Mouse (Mus musculus): ENCODE measurements at regions not wholly inside any gene's neighbourhood (a gene's known extent, or its start where the extent isn't known, plus 50 kb on each side); places are given as distances from the start of the nearest gene placed in this dataset.

DNA sequence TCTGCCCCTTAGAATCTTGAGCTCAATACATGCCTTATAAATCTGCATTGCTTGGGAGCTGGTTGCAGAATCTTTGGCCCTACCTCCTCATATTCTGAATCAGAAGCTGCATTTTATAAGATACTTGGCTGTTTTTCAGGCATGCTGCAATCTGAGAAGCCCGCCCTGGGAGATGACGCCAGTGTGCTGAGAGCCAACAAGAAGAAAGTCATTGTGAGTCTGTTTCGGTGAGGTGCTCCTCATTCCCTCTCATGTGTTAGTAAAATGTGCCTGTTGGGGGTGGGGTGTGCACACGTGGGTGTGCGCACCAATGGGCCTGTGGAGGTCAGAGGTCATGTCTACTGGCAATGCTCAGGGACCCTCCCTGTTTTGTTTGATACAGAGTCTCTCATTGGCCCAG, 388.7 kb downstream of the Agtpbp1 start:
- Histone ChIP-seq H3K27me3 (ENCODE audit: control insufficient read depth, insufficient read depth, low read length) (no peaks in the 10 kb centered on the region), H3K4me1 (replicated peaks; ENCODE audit: control insufficient read depth, insufficient read depth, low read length) (no peaks in the 10 kb centered on the region), H3K4me3 (ENCODE audit: low read depth, low read length) (no peak overlapping the region), H3K9me3 (ENCODE audit: control insufficient read depth, low read length) (no peaks in the 10 kb centered on the region), H3K9ac (ENCODE audit: low read depth, low read length) (no peak overlapping the region), H3K36me3 (ENCODE audit: control insufficient read depth, insufficient read depth, low read length) (no peaks in the 10 kb centered on the region), H3K4me2 (replicated peaks; ENCODE audit: low read depth, low read length) (no peak overlapping the region), H3K27ac (ENCODE audit: low read depth, low read length) (no peak overlapping the region)
- WGBS: 72% methylated on average over 5 of the region's 5 CpGs
- DNase-seq (ENCODE audit: low spot score) (no peak), ATAC-seq (ENCODE audit: low FRiP score) (no peak)

- Histone ChIP-seq H3K9ac (ENCODE audit: low read depth, low read length) (no peak overlapping the region), H3K27me3 (ENCODE audit: control insufficient read depth, insufficient read depth, low read length) (no peaks in the 10 kb centered on the region), H3K36me3 (ENCODE audit: control insufficient read depth, insufficient read depth, low read length) (no peaks in the 10 kb centered on the region), H3K4me1 (replicated peaks; ENCODE audit: control insufficient read depth, insufficient read depth, low read length) (no peaks in the 10 kb centered on the region), H3K4me2 (replicated peaks; ENCODE audit: low read depth, low read length) (no peak overlapping the region), H3K27ac (ENCODE audit: low read depth, low read length) (no peak overlapping the region), H3K4me3 (ENCODE audit: low read depth, low read length) (no peak overlapping the region), H3K9me3 (ENCODE audit: control insufficient read depth, low read length) (peaks cover 3% of the 10 kb centered on the region)
- WGBS: 86% methylated on average over 11 of the region's 11 CpGs
- DNase-seq (ENCODE audit: low spot score) (no peak), ATAC-seq (ENCODE audit: low FRiP score) (no peak)
Observed at GRCm38 (mm10) chr13:59188431-59188830, 382.1 kb downstream of the Ntrk2 start.
